Mouse (Mus musculus) midbrain, embryonic 10.5 days (tissue): ENCODE measurements around the gene Itgb7. TPM values are rescaled to one million over a fixed set of nuclear protein-coding genes. Genes with fewer than 3 reads are reported as not detected.

Source experiments
- DNase-seq: peaks from one replicate; pipeline ENCODE4 v3.0.0-alpha.2; 2017; ENCODE audit warnings: low spot score
- H3K27ac ChIP-seq: fragments of 300-500 bp; sonication (generic); replicated peaks from 2 replicates; pipeline ENCODE4 v1.5.1; 2016; ENCODE audit warnings: mild to moderate bottlenecking
- H3K27me3 ChIP-seq: fragments of 300-500 bp; sonication (generic); 2 replicates; pipeline ENCODE4 v1.6.1; 2016; ENCODE audit warnings: low read depth, mild to moderate bottlenecking; ENCODE audit not compliant: poor library complexity, severe bottlenecking
- H3K36me3 ChIP-seq: fragments of 300-500 bp; sonication (generic); 2 replicates; pipeline ENCODE4 v1.6.1; 2016; ENCODE audit warnings: mild to moderate bottlenecking, moderate library complexity
- H3K4me1 ChIP-seq: fragments of 300-500 bp; sonication (generic); 2 replicates; pipeline ENCODE4 v1.6.1; 2016
- H3K4me3 ChIP-seq: fragments of 300-500 bp; sonication (generic); 2 replicates; pipeline ENCODE4 v1.5.1; 2016; ENCODE audit warnings: mild to moderate bottlenecking, moderate library complexity
- H3K9me3 ChIP-seq: fragments of 300-500 bp; sonication (generic); replicated peaks from 2 replicates; pipeline ENCODE4 v1.6.1; 2016; ENCODE audit warnings: mild to moderate bottlenecking
- WGBS: fragments of 180-500 bp; shearing (Covaris S2); methylation state at CpG from one replicate; pipeline ENCODE4 v1.1.7; 2016; 5-methylcytosine and 5-hydroxymethylcytosine counted together
- polyA plus RNA-seq: library from polyadenylated mRNA; unstranded; fragments of >200 nt; fragmentation: Nextera tagmentation; extraction: Ambion mirVana; gene quantifications from 2 replicates; pipeline ENCODE4 v1.2.1, GENCODE M21; 2016

The Itgb7 gene
- polyA plus RNA-seq, 1 experiment from 2014 or later = 0.31 TPM

DNA sequence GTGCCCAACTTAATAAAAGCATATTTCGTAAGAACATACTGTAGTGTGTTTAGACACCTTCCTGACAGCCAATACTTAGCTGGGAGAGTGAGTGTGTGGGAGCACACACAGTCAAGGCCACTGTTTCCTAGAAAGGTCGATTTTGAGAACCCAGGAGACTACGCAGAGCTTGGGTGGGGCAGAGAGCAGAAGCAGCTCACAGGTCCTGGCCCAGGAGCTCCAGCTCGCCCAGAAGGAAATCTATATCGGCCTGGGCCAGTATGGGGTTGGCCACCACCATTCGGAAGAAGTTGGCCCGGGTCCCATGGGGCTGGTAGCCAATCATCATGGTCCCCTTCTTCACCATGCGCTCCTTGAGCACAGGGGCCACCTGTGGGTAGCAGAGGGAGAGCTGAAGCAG is 54.3 kb downstream of the Itgb7 start:
- H3K4me1 ChIP-seq = no peaks in the 10 kb centered on the region
- H3K9me3 ChIP-seq = no peaks in the 10 kb centered on the region
- no peaks in the 10 kb centered on the region for H3K27me3 ChIP-seq
- no peak overlapping the region for H3K4me3 ChIP-seq
- 0 out of 2 replicates have a peak, but pooled peaks cover 3% of the 10 kb centered on the region for H3K36me3 ChIP-seq
- no peak overlapping the region; the same call in 1 of the 2 replicates for H3K27ac ChIP-seq
- 85% methylated on average over 8 of the region's 8 CpGs for WGBS
- DNase-seq = no peak

GRCm38 (mm10) chr15:102176571-102177316 is 55.0 kb downstream of the Itgb7 start:
- H3K4me1 ChIP-seq = no peaks in the 10 kb centered on the region
- DNase-seq = no peak
- no peak overlapping the region for H3K27ac ChIP-seq
- WGBS = 90% methylated on average over 7 of the region's 7 CpGs
- H3K4me3 ChIP-seq = no peak overlapping the region
- no peaks in the 10 kb centered on the region for H3K9me3 ChIP-seq
- H3K27me3 ChIP-seq = no peaks in the 10 kb centered on the region
- H3K36me3 ChIP-seq = 0 out of 2 replicates have a peak, but pooled peaks cover 3% of the 10 kb centered on the region

GRCm38 (mm10) chr15:102175736-102176319 is 55.9 kb downstream of the Itgb7 start:
- WGBS = 91% methylated on average over 16 of the region's 16 CpGs
- no peaks in the 10 kb centered on the region for H3K9me3 ChIP-seq
- no peak for DNase-seq
- 0 out of 2 replicates have a peak, but pooled peaks cover 3% of the 10 kb centered on the region for H3K36me3 ChIP-seq
- H3K27me3 ChIP-seq = no peaks in the 10 kb centered on the region
- no peak overlapping the region for H3K27ac ChIP-seq
- H3K4me1 ChIP-seq = no peaks in the 10 kb centered on the region
- no peak overlapping the region for H3K4me3 ChIP-seq

GRCm38 (mm10) chr15:102173581-102173980 is 58.2 kb downstream of the Itgb7 start:
- Histone ChIP-seq H3K36me3 (no peaks in the 10 kb centered on the region), H3K4me1 (no peaks in the 10 kb centered on the region), H3K27ac (no peak overlapping the region), H3K4me3 (no peak overlapping the region), H3K9me3 (no peaks in the 10 kb centered on the region), H3K27me3 (no peaks in the 10 kb centered on the region)
- WGBS = 83% methylated on average over 3 of the region's 3 CpGs
- no peak for DNase-seq

GRCm38 (mm10) chr15:102169064-102169463 is 62.7 kb downstream of the Itgb7 start:
- H3K9me3 ChIP-seq = no peaks in the 10 kb centered on the region
- no peak overlapping the region for H3K27ac ChIP-seq
- no peaks in the 10 kb centered on the region for H3K27me3 ChIP-seq
- 76% methylated on average over 2 of the region's 2 CpGs for WGBS
- no peaks in the 10 kb centered on the region for H3K4me1 ChIP-seq
- H3K4me3 ChIP-seq = no peak overlapping the region
- no peaks in the 10 kb centered on the region for H3K36me3 ChIP-seq
- no peak for DNase-seq

DNA sequence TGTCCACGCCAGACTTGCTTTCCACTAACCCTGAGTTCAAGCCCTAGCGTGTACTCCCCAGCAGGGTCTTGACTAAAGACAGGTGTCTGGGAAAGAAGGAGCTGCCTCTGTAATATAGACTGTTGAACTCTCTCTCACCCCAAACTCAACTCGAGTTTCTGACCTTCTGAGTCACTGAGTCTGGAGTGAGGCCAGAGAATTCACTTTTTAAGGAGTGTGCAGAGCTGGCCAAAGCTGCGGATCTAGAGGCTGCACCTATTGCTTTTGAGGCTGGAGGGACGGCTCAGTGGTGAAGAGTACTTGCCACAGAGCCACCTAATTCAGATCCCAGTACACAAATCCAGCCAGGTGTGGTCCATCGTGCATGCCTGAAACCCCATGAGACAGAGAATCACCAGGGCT is 64.1 kb downstream of the Itgb7 start:
- no peak overlapping the region for H3K4me3 ChIP-seq
- H3K27ac ChIP-seq = no peak overlapping the region
- no peak for DNase-seq
- H3K27me3 ChIP-seq = no peaks in the 10 kb centered on the region
- 71% methylated on average over 6 of the region's 6 CpGs for WGBS
- H3K36me3 ChIP-seq = no peaks in the 10 kb centered on the region
- no peaks in the 10 kb centered on the region for H3K9me3 ChIP-seq
- no peaks in the 10 kb centered on the region for H3K4me1 ChIP-seq

Other genes starting within 250 kb of the Itgb7 start
- 18.5 and 21.9 TPM in 2 replicates for gene Krt8, start 227.5 kb downstream of the Itgb7 start, polyA plus RNA-seq
- gene Krt18, start 203.8 kb downstream of the Itgb7 start, polyA plus RNA-seq = 11.4 and 21.0 TPM in 2 replicates
- gene Eif4b, start 158.2 kb downstream of the Itgb7 start, polyA plus RNA-seq = 113 and 125 TPM in 2 replicates
- gene Tns2, start 131.5 kb downstream of the Itgb7 start, polyA plus RNA-seq = 8.9 and 9.4 TPM in 2 replicates
- 13.7 and 15.5 TPM in 2 replicates for gene Spryd3, start 95.7 kb downstream of the Itgb7 start, polyA plus RNA-seq
- gene Igfbp6, start 87.6 kb downstream of the Itgb7 start, polyA plus RNA-seq = 0.32 and 0.38 TPM in 2 replicates
- 0.14 and 0.20 TPM in 2 replicates for gene Soat2, start 81.4 kb downstream of the Itgb7 start, polyA plus RNA-seq
- 63.0 and 72.4 TPM in 2 replicates for gene Zfp740, start 28.7 kb downstream of the Itgb7 start, polyA plus RNA-seq
- 32.8 and 38.8 TPM in 2 replicates for gene Csad, start 27.2 kb downstream of the Itgb7 start, polyA plus RNA-seq
- gene Rarg, start 25.6 kb upstream of the Itgb7 start, polyA plus RNA-seq = 14.3 and 16.2 TPM in 2 replicates
- gene Gm9918, start 38.6 kb upstream of the Itgb7 start, polyA plus RNA-seq = 0.35 and 0.41 TPM in 2 replicates
- 59.2 and 63.2 TPM in 2 replicates for gene Mfsd5, start 47.5 kb upstream of the Itgb7 start, polyA plus RNA-seq
- gene Espl1, start 64.3 kb upstream of the Itgb7 start, polyA plus RNA-seq = 47.4 and 54.4 TPM in 2 replicates
- 335 and 345 TPM in 2 replicates for gene Pfdn5, start 94.2 kb upstream of the Itgb7 start, polyA plus RNA-seq
- gene Myg1, start 99.8 kb upstream of the Itgb7 start, polyA plus RNA-seq = 125 and 134 TPM in 2 replicates
- 115 and 128 TPM in 2 replicates for gene Aaas, start 118.8 kb upstream of the Itgb7 start, polyA plus RNA-seq
- 0.59 and 0.66 TPM in 2 replicates for gene Sp7, start 135.2 kb upstream of the Itgb7 start, polyA plus RNA-seq
- 7.9 and 8.9 TPM in 2 replicates for gene Sp1, start 174.2 kb upstream of the Itgb7 start, polyA plus RNA-seq
- gene Amhr2, start 213.4 kb upstream of the Itgb7 start, polyA plus RNA-seq = 0.10 and 0.50 TPM in 2 replicates
- 75.7 and 82.3 TPM in 2 replicates for gene Prr13, start 227.1 kb upstream of the Itgb7 start, polyA plus RNA-seq
- 194 and 201 TPM in 2 replicates for gene Pcbp2, start 238.6 kb upstream of the Itgb7 start, polyA plus RNA-seq